Mouse (Mus musculus): Measurements from ENCODE around the gene Kdsr. TPM values are rescaled to one million over a fixed set of nuclear protein-coding genes. Genes with fewer than 3 reads are reported as not detected.

Kdsr gene
- total and polyA plus RNA-seq, 3 experiments = 3.3 to 6.3 (median 4.7) TPM

- Histone ChIP-seq H3K4me2 (ENCODE audit: insufficient read depth, low read depth, poor library complexity, severe bottlenecking) (0 out of 2 replicates have a peak overlapping the region, but pooled peaks have one; percentile 32), H3K36me3 (replicated peaks in 1 of 2; ENCODE audit: control insufficient read depth in 1 of 2, insufficient read depth in 1 of 2, low read length in 1 of 2) (peaks cover 0 to 7% of the 10 kb centered on the region in 2 experiments), H3K9me3 (replicated peaks; ENCODE audit: low read length) (no peaks in the 10 kb centered on the region), H3K4me1 (ENCODE audit: control insufficient read depth in 1 of 2, insufficient read depth in 2 of 2) (peaks cover 5 to 51% of the 10 kb centered on the region in 2 experiments; a peak in 3 of 4 replicates), H3K27me3 (replicated peaks) (no peaks in the 10 kb centered on the region), H3K4me3 (replicated peaks in 1 of 3; ENCODE audit: low read depth in 2 of 3, low read length in 2 of 3, poor library complexity in 1 of 3) (no peak overlapping the region), H3K9ac (ENCODE audit: insufficient read depth, low read depth) (no peak overlapping the region), H3K27ac (ENCODE audit: insufficient read depth, low read depth) (no peak overlapping the region), H3K79me2 (replicated peaks; ENCODE audit: control insufficient read depth, extremely low read depth, insufficient read depth, poor library complexity, severe bottlenecking) (peaks cover 18% of the 10 kb centered on the region)
- TF ChIP-seq NRF1 (IDR thresholded peaks at IDR 0.05; ENCODE audit: low read depth, low read length) (no peak), SIN3A (IDR thresholded peaks at IDR 0.05; ENCODE audit: low read length) (no peak), IRF4 (IDR thresholded peaks at IDR 0.05; ENCODE audit: low read depth, low read length) (no peak), ZNF384 (IDR thresholded peaks at IDR 0.05; ENCODE audit: low read depth, low read length) (no peak), MAX (IDR thresholded peaks at IDR 0.05; ENCODE audit: low read length) (no peak), CHD1 (IDR thresholded peaks at IDR 0.05; ENCODE audit: low read depth, low read length) (no peak), POLR2A (IDR thresholded peaks at IDR 0.05; ENCODE audit: low read depth, low read length) (no peak), POLR2AphosphoS2 (IDR thresholded peaks at IDR 0.05; ENCODE audit: low read depth, low read length) (no peak), USF2 (conservative IDR thresholded peaks at IDR 0.05; ENCODE audit: low read depth, low read length) (no peak), RAD21 (IDR thresholded peaks at IDR 0.05; ENCODE audit: low read depth, low read length) (no peak), ZKSCAN1 (IDR thresholded peaks at IDR 0.05; ENCODE audit: borderline replicate concordance, low read depth, low read length) (no peak)
- dilution Hi-C loops (cut with MboI; ENCODE audit: extremely low pct_ligation_motif_present, extremely low pct_unique_long_range_greater_than_20kb, low sequenced_read_pairs) (loop anchor here (25.0 kb wide), 1 partner anchor 165 kb away; no protein-coding TSS in a partner anchor), in situ Hi-C loops (cut with MboI; ENCODE audit: low pct_ligation_motif_present, low pct_unique_long_range_greater_than_20kb, low sequenced_read_pairs) (loop anchor here (10.0 to 25.0 kb wide), 2 partner anchors 48 to 640 kb away; no protein-coding TSS in a partner anchor)
- DNase-seq (ENCODE audit: extremely low read depth) = no peak
Observed at GRCm38 (mm10) chr1:106702471-106703175, 56.9 kb downstream of the Kdsr start.

DNA sequence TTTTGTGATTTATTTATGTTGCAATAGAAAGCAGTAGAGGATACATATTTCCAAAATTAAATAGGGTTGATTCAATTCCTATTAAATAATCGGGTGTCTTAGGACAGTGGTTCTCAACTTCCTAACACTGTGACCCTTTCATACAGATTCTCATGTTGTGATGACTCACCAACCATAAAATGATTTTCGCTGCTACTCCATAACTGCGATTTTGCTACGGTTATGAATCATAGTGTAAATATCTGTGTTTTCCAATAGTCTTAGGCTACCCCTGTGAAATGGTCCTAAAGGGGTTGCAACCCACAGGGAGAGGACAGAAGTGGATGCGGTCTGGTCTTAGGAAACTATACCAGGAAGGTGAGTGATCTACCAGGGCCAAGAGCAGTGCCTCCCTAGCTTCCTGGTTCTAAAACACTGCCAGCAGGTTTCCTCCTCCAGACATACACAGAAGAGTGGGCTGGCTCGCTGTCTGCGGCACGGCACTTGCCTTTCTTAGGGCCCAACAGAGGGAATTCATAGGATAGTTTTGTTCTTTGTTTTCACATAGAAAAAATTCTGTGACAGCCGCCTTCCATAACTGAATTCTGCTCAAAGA, 58.9 kb downstream of the Kdsr start:
- no peak for DNase-seq (ENCODE audit: extremely low read depth)
- Histone ChIP-seq H3K27me3 (replicated peaks) (no peaks in the 10 kb centered on the region), H3K4me1 (ENCODE audit: control insufficient read depth in 1 of 2, insufficient read depth in 2 of 2) (peaks cover 2 to 51% of the 10 kb centered on the region in 2 experiments; a peak in 3 of 4 replicates), H3K27ac (ENCODE audit: insufficient read depth, low read depth) (no peak overlapping the region), H3K4me3 (replicated peaks in 1 of 3; ENCODE audit: low read depth in 2 of 3, low read length in 2 of 3, poor library complexity in 1 of 3) (no peak overlapping the region), H3K9me3 (replicated peaks; ENCODE audit: low read length) (no peaks in the 10 kb centered on the region), H3K4me2 (ENCODE audit: insufficient read depth, low read depth, poor library complexity, severe bottlenecking) (no peak overlapping the region), H3K9ac (ENCODE audit: insufficient read depth, low read depth) (no peak overlapping the region), H3K79me2 (replicated peaks; ENCODE audit: control insufficient read depth, extremely low read depth, insufficient read depth, poor library complexity, severe bottlenecking) (peaks cover 9% of the 10 kb centered on the region), H3K36me3 (replicated peaks in 1 of 2; ENCODE audit: control insufficient read depth in 1 of 2, insufficient read depth in 1 of 2, low read length in 1 of 2) (peaks cover 0 to 7% of the 10 kb centered on the region in 2 experiments)
- TF ChIP-seq RAD21 (IDR thresholded peaks at IDR 0.05; ENCODE audit: low read depth, low read length) = no peak
- no peak for TF ChIP-seq TCF12 (IDR thresholded peaks at IDR 0.05; ENCODE audit: low read depth, low read length)
- dilution Hi-C loops (cut with MboI; ENCODE audit: extremely low pct_ligation_motif_present, extremely low pct_unique_long_range_greater_than_20kb, low sequenced_read_pairs) (loop anchor here (25.0 kb wide), 1 partner anchor 163 kb away; no protein-coding TSS in a partner anchor), in situ Hi-C loops (cut with MboI; ENCODE audit: low pct_ligation_motif_present, low pct_unique_long_range_greater_than_20kb, low sequenced_read_pairs) (loop anchor here (10.0 to 25.0 kb wide), 2 partner anchors 46 to 638 kb away; no protein-coding TSS in a partner anchor)

Data from CH12.LX (cell line).